Mouse (Mus musculus): Measurements from ENCODE around the gene Fxr1. TPM values are rescaled to one million over a fixed set of nuclear protein-coding genes. Genes with fewer than 3 reads are reported as not detected.

The Fxr1 gene
- polyA plus RNA-seq, 1 experiment from 2014 or later, result 52.1 TPM

DNA sequence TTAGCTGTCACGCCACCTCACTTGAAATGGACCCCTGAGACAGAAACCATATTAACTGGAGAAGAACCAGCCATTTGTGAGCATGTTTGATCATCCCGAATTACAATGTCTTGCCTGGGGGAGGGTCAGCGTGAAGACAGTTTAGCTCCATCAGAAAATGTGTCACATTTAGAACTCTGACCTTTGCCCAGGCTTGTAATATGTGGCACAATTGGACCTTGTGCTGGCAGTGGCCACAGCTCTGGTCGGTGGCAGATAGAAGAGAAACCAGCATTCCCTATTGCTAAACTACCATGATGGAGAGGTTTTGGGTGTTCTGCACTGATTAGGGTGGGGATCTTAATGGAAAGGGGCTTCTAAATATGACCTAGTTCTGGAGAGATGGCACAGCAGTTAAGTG is 100.1 kb downstream of the Fxr1 start:
- H3K4me1 ChIP-seq, result peaks cover 9% of the 10 kb centered on the region
- H3K9me3 ChIP-seq, result no peaks in the 10 kb centered on the region
- ATAC-seq (ENCODE audit: low FRiP score, low read depth), result no peak
- H3K36me3 ChIP-seq, result no peaks in the 10 kb centered on the region
- WGBS, result 80% methylated on average over 4 of the region's 4 CpGs
- H3K27ac ChIP-seq (replicated peaks), result no peak overlapping the region
- no peaks in the 10 kb centered on the region for H3K27me3 ChIP-seq
- no peak overlapping the region for H3K4me3 ChIP-seq
- no peak overlapping the region for H3K9ac ChIP-seq (replicated peaks)
- no peak overlapping the region for H3K4me2 ChIP-seq (replicated peaks)

Other genes starting within 250 kb of the Fxr1 start
- gene Ttc14, start 220.1 kb upstream of the Fxr1 start, polyA plus RNA-seq (2016; fragmentation: Nextera tagmentation; extraction: Ambion mirVana), result 74.0 and 83.2 TPM in 2 replicates
- 10.7 and 14.2 TPM in 2 replicates for gene Ccdc39, start 175.6 kb upstream of the Fxr1 start, polyA plus RNA-seq (2016; fragmentation: Nextera tagmentation; extraction: Ambion mirVana)
- 146 and 151 TPM in 2 replicates for gene Dnajc19, start 61.4 kb downstream of the Fxr1 start, polyA plus RNA-seq (2016; fragmentation: Nextera tagmentation; extraction: Ambion mirVana)

Data from midbrain, embryonic 12.5 days (tissue).